Mouse (Mus musculus) B cell, adult 2 months (primary cell): ENCODE measurements around the gene Mipol1.
A peak's percentile ranks its signal among the peaks of the same experiment; 100 is the strongest.

Experiments
- DNase-seq, 2 experiments: peaks; one replicate each; pipeline ENCODE4 v3.0.0; 2022

The Mipol1 gene

DNA sequence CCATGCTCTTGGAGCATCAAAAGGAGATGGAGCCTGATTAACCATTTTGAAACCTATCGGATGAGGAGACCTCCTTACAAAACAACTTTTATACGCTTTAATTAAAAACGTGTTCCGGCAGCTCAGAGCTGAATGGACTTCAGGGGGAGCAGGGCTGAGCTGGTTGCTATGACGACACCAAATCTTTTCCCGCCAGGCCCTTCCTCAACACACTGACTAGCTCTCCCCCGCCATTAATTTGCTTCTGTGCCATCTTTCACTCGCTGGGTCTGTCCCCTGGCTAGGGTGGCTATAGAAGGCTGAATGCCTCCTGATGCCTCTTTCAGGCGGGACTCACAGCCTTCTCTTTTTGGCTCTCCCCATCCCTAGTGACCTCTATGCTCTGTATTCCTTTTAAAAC, 300.2 kb downstream of the Mipol1 start:
- no peak for DNase-seq

- DNase-seq, result no peak
Observed at GRCm38 (mm10) chr12:57534517-57534878, 304.3 kb downstream of the Mipol1 start.

DNA sequence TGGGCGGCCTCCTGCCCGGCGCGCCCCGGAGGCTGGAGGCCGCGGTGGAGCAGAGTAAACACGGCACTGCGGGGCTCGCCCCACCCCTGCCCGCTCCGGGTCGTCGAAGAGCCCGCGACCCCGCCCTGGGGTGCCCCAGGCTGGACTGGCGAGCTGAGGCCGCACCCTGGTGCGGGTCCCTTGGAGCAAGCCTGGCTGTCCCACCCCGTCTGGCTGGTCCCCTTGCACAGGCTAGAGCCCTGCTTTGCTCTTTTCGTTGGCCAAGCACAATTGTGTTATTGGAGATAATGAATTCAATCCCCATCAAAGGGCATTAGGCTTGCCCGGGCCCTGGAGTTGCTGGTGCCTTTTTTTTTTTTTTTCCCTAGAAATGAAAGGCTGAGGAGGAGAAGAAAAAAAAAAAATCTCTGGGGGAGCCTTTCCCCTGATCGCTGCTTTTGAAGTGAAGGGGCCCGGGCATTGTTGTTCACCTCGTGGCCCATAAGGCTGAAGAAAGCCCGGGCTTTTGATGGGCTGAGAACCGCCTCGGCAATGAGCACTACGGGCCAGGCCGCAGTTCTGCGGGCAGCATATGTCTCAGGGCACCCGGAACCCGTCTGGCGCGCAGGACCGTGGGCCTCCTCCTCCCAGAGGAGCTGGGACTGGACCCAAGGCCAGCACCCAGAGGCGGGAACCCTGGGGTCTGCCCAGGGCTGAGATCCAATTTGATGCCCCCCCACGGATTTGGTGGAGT, 304.8 kb downstream of the Mipol1 start:
- DNase-seq, result no peak

- DNase-seq, result no peak
Observed at GRCm38 (mm10) chr12:57536056-57536908, 306.1 kb downstream of the Mipol1 start.

- DNase-seq, result no peak
Observed at GRCm38 (mm10) chr12:57536909-57537670, 306.9 kb downstream of the Mipol1 start.

DNA sequence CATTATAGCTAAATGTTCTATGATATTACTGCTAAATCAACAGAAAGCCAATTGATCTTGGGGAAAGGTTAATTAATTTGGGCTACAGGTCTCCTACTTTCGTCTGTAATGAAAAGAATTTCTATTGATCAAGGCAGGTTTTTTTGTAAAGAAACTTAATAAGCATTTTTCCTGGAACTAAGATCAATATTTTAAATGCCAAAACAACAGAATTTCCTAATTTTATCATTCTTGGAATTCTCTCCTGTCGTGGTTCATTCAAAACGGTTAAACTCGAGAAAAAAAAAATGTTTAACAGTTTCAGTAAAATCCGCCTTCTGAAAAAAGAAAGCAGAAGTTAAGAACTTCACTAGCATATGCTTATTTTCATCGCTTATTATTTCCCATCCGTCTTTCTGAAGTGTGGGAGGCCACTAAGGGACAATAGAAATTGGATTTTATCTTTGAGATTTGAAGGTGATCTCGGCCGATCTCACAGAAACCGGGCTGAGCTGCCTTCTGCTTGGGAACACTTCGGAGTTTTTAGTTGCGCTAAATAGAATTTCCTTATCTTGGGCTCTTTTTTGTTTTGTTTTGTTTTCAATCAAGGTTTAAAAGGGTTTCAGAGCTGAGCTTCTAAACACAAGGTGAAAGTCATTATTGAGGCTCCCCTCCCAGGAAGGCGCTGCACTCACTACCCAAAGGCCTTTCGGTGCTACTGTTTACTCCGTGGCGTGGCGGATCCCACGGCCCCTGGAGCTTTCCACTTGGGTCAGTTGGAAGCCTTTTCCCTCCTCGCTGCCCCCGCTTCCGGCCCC, 307.8 kb downstream of the Mipol1 start:
- DNase-seq, result no peak

DNA sequence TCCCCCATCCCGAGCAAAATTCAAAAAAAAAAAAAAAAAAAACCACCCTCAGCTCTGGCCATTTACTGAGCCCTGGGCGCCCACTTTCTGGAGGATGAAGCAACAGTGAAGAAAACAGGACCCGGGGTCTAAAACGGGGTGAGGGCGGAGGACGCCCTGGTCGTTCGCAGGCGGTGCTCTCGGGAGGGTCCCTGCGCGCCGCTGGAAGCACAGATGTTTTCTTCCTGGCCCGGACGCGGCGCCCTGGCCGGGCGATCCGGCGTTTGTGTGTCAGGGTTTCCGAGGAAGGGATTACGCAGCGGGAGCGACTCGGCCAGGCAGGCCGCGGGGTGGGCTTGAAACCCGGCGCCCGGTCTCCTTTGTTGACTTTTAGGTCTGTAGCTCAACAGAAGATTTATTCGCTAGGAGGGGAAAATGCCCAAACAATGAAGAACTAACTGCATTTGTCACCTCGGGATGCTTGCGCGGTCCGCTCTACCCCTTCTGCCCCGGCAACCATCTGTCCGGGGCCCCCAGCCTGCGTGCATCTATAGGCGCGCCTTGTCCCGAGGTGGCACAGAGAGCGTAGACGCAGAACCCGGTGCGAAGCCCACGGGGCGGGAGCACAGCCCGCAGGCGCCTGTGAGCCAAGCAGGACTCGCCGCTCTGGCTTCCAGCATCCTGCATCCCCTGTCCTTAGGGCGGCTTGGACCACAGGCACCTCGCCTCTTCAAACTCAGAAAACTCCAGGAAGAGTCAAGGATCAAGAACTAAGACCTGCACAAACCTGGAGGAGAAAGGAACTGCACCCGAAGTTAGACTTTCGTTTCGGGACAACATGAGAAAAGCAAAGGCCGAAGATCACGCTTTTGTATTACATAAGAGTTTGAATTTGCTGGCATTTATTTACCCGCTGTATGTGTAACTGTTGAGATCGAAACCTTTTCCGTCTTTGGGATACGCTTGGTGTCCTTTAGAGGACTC, 308.6 kb downstream of the Mipol1 start:
- peak in 1 of 2 experiments; percentile 48 for DNase-seq

- DNase-seq, result no peak
Observed at GRCm38 (mm10) chr12:57539551-57539985, 309.3 kb downstream of the Mipol1 start.

GRCm38 (mm10) chr12:57541118-57541517, 310.9 kb downstream of the Mipol1 start:
- DNase-seq, result no peak

DNA sequence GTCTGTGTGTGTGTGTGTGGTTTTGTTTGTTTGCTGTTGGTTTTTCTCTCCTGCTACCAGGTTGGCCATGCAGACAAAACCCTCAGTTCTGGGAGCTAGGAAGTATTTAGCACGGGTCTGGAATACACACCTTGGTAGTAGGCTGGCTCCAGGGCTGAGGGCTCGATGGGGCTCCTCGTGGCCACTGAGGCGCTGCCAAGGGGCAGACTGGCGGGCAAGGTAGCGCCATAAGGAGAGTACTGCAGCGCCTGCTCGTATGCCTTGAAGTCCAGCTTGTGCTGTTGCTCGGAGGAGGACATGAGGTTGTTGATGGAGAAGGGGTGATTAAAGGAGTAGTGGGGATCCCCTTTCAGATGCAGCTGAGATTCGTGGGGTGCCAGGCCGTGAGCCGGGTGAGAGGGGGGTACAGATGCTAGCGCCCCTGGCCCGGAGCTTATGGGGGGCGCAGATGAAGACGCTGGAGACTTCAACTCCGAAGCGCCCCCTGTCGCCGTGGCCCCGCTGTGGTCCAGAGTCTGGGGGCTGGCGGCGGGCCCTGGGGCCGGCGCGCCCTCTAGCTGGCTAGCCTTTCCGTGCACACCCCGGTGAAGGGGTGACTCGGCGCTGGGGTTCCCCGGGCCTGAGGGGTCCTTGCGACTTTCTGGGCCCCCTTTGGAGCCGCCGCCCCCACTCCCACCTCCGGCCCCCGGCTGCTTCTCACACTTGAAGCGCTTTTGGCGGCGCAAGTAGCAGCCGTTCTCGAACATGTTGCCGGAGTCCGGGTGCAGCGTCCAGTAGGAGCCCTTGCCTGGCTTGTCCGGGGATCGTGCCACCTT, 311.9 kb downstream of the Mipol1 start:
- no peak for DNase-seq

GRCm38 (mm10) chr12:57542746-57543626, 312.8 kb downstream of the Mipol1 start:
- no peak for DNase-seq

GRCm38 (mm10) chr12:57543627-57543991, 313.4 kb downstream of the Mipol1 start:
- DNase-seq, result no peak

GRCm38 (mm10) chr12:57544641-57545370, 314.6 kb downstream of the Mipol1 start:
- peak; percentile 49 to 54 for DNase-seq

- no peak for DNase-seq
Observed at GRCm38 (mm10) chr12:57545371-57546241, 315.4 kb downstream of the Mipol1 start.
